Mouse (Mus musculus): ENCODE data around the gene Arrdc5.

DNA sequence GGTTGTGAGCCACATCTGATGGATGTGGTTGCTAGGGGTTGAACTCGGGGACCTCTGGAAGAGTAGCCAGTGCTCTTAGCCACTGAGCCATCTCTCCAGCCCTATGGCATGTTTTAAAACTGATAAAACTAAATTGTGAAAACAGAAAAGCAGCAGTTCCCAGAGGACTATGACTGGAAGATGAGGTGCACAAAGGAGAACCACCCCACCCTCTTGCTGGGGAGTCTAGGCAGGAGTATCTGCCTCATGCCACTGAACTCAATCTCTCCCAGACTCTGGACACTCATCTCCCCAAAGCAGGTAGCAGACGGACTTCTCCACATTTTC lies 22.6 kb downstream of the Arrdc5 start:
- no peak for TF ChIP-seq CTCF (IDR thresholded peaks at IDR 0.05; ENCODE audit: insufficient read depth, low read depth, low read length)
- TF ChIP-seq POLR2A (IDR thresholded peaks at IDR 0.05; ENCODE audit: insufficient read depth, low read depth, low read length) = no peak

All from olfactory bulb, adult 2 months (tissue).